Mouse (Mus musculus): ENCODE measurements around the gene Igf1. TPM values are rescaled to one million over a fixed set of nuclear protein-coding genes. Genes with fewer than 3 reads are reported as not detected.
A peak's percentile ranks its signal among the peaks of the same experiment; 100 is the strongest.

Igf1 gene
- polyA plus RNA-seq, 1 experiment from 2014 or later, result 20.5 TPM

DNA sequence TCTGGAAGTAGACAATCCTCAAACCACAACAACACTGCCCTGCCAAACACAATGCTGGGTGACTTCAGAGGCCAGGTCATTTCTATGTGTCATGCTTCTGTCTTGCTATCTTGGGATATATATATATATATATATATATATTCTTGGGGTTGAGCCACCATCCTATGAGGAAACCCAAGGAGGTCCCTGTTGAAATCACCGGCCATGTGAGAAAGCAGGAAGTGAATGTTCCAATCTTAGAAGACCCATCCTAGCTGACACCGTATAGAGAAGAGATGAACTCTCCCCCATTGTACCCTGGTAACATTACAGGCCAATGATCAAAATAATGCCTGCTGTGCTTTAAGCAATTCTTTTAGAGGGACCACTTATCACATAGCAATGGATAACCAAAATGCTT lies 28.1 kb upstream of the Igf1 start:
- ATAC-seq (no peak), DNase-seq (ENCODE audit: low spot score) (peak; percentile 22)
- no peaks in the 10 kb centered on the region for H3K36me3 ChIP-seq (ENCODE audit: insufficient read depth, low read length)
- no peak overlapping the region for H3K4me2 ChIP-seq (replicated peaks; ENCODE audit: low read depth, low read length)
- no peaks in the 10 kb centered on the region for H3K4me1 ChIP-seq (ENCODE audit: insufficient read depth, low read depth, low read length)
- no peak overlapping the region for H3K4me3 ChIP-seq (ENCODE audit: low read depth, low read length)
- no peak overlapping the region for H3K9ac ChIP-seq (replicated peaks; ENCODE audit: low read depth)
- TF ChIP-seq EP300 (IDR thresholded peaks at IDR 0.05) (no peak), CTCF (IDR thresholded peaks at IDR 0.05) (no peak)
- 82% methylated on average over 2 of the region's 2 CpGs for WGBS
- H3K27me3 ChIP-seq (replicated peaks; ENCODE audit: insufficient read depth, low read length), result no peaks in the 10 kb centered on the region
- H3K27ac ChIP-seq (ENCODE audit: low read length), result no peak overlapping the region
- H3K9me3 ChIP-seq (ENCODE audit: low read length), result no peaks in the 10 kb centered on the region

DNA sequence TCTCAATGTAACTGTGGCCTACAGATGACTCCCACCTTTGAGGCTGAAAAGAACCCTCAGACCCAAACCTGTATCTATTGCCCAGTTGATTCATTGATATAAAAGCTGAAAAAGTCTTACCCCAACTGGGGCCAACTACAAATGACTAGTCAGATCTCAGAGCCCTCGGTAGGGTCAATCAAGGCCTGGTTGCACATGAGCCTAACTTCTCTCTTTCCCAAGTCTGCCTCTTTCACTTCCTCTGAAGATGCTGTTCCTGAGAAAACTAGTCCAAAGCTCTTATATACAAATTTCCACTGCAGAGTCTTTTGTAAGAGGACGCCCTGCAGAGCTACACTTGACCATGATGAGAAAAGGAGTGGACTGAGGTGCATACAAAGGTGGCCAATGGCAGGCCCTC lies 27.4 kb upstream of the Igf1 start:
- no peak overlapping the region for H3K4me2 ChIP-seq (replicated peaks; ENCODE audit: low read depth, low read length)
- no peaks in the 10 kb centered on the region for H3K27me3 ChIP-seq (replicated peaks; ENCODE audit: insufficient read depth, low read length)
- WGBS, result 78% methylated on average over 2 of the region's 2 CpGs
- ATAC-seq (no peak), DNase-seq (ENCODE audit: low spot score) (peak; percentile 38)
- no peak for TF ChIP-seq CTCF (IDR thresholded peaks at IDR 0.05)
- TF ChIP-seq EP300 (IDR thresholded peaks at IDR 0.05), result no peak
- no peak overlapping the region for H3K9ac ChIP-seq (replicated peaks; ENCODE audit: low read depth)
- H3K4me1 ChIP-seq (ENCODE audit: insufficient read depth, low read depth, low read length), result no peaks in the 10 kb centered on the region
- H3K27ac ChIP-seq (ENCODE audit: low read length), result no peak overlapping the region
- H3K36me3 ChIP-seq (ENCODE audit: insufficient read depth, low read length), result no peaks in the 10 kb centered on the region
- H3K4me3 ChIP-seq (ENCODE audit: low read depth, low read length), result no peak overlapping the region
- H3K9me3 ChIP-seq (ENCODE audit: low read length), result no peaks in the 10 kb centered on the region

DNA sequence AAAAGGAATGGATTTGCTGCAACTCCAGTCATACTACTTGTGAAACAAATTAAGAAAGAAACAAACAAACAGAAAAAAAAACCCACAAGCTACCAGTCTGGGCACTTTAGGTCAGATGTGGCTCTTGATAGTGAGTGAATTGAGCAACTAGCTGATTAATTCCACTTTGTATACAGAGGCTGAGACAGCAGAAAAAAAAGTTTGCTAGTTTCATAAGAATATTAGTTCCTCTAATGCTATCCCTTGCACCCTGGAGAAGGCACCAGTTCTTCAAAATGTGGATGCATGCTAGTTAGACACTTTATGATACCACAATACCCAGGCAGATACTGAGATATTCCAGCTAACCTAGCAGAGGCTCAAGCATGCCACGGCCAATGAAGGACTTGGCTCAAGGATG lies 26.0 kb upstream of the Igf1 start:
- Histone ChIP-seq H3K9me3 (ENCODE audit: low read length) (no peaks in the 10 kb centered on the region), H3K4me2 (replicated peaks; ENCODE audit: low read depth, low read length) (no peak overlapping the region), H3K4me3 (ENCODE audit: low read depth, low read length) (no peak overlapping the region), H3K36me3 (ENCODE audit: insufficient read depth, low read length) (no peaks in the 10 kb centered on the region), H3K9ac (replicated peaks; ENCODE audit: low read depth) (no peak overlapping the region), H3K4me1 (ENCODE audit: insufficient read depth, low read depth, low read length) (no peaks in the 10 kb centered on the region), H3K27ac (ENCODE audit: low read length) (no peak overlapping the region), H3K27me3 (replicated peaks; ENCODE audit: insufficient read depth, low read length) (no peaks in the 10 kb centered on the region)
- DNase-seq (ENCODE audit: low spot score) (peak; percentile 13), ATAC-seq (no peak)
- WGBS, result 93% methylated on average over 1 of the region's 1 CpGs
- no peak for TF ChIP-seq CTCF (IDR thresholded peaks at IDR 0.05)
- TF ChIP-seq EP300 (IDR thresholded peaks at IDR 0.05), result no peak

DNA sequence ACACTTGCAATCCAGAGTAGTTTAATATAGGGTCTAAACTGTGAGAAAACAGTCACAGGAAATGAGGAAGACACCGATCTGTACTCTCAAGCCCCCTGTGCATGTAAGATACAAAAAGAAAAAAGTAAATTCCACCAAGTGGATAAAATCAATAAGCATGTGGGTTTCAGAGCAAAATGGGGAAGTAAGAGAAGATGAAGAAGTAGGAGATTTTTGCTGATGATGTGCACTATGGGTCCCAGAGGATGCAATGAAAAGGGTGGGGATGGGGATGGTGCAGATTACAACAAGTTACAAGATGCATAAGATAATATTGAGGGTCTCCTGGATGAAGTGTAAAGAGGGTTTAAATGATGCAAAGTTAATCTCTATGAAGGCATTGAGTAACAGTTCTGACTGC lies 18.6 kb upstream of the Igf1 start:
- no peak overlapping the region for H3K4me2 ChIP-seq (replicated peaks; ENCODE audit: low read depth, low read length)
- TF ChIP-seq EP300 (IDR thresholded peaks at IDR 0.05) (no peak), CTCF (IDR thresholded peaks at IDR 0.05) (no peak)
- H3K4me3 ChIP-seq (ENCODE audit: low read depth, low read length), result no peak overlapping the region
- ATAC-seq, result no peak
- H3K9ac ChIP-seq (replicated peaks; ENCODE audit: low read depth), result no peak overlapping the region
- H3K36me3 ChIP-seq (ENCODE audit: insufficient read depth, low read length), result no peaks in the 10 kb centered on the region
- 96% methylated on average over 1 of the region's 1 CpGs for WGBS
- H3K4me1 ChIP-seq (ENCODE audit: insufficient read depth, low read depth, low read length), result no peaks in the 10 kb centered on the region
- no peaks in the 10 kb centered on the region for H3K27me3 ChIP-seq (replicated peaks; ENCODE audit: insufficient read depth, low read length)
- H3K27ac ChIP-seq (ENCODE audit: low read length), result no peak overlapping the region
- no peaks in the 10 kb centered on the region for H3K9me3 ChIP-seq (ENCODE audit: low read length)
- DNase-seq (ENCODE audit: low spot score), result no peak

DNA sequence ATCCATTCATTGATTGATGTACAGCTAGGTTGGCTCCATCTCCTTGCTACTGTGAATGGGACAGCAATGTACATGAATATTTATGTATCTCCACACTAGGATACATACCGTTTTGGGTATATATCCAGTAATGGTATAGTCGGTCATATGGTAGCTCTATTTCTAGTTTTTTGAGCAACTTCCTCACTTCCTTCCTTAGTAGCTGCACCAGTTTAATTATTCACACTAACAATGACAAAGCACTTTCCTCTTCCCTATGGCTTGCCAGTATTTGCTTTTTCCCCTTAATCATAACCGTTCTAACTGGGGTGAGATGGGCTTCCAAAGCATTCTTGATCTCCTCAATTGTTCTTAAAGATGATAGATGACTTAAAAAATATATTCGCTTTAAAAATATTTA lies 15.6 kb upstream of the Igf1 start:
- H3K27ac ChIP-seq (ENCODE audit: low read length), result no peak overlapping the region
- 54% methylated on average over 4 of the region's 4 CpGs for WGBS
- ATAC-seq (no peak), DNase-seq (ENCODE audit: low spot score) (no peak)
- no peaks in the 10 kb centered on the region for H3K36me3 ChIP-seq (ENCODE audit: insufficient read depth, low read length)
- TF ChIP-seq EP300 (IDR thresholded peaks at IDR 0.05), result no peak
- TF ChIP-seq CTCF (IDR thresholded peaks at IDR 0.05), result no peak
- H3K4me2 ChIP-seq (replicated peaks; ENCODE audit: low read depth, low read length), result no peak overlapping the region
- H3K4me1 ChIP-seq (ENCODE audit: insufficient read depth, low read depth, low read length), result no peaks in the 10 kb centered on the region
- no peak overlapping the region for H3K4me3 ChIP-seq (ENCODE audit: low read depth, low read length)
- no peaks in the 10 kb centered on the region for H3K9me3 ChIP-seq (ENCODE audit: low read length)
- H3K27me3 ChIP-seq (replicated peaks; ENCODE audit: insufficient read depth, low read length), result no peaks in the 10 kb centered on the region
- H3K9ac ChIP-seq (replicated peaks; ENCODE audit: low read depth), result no peak overlapping the region

DNA sequence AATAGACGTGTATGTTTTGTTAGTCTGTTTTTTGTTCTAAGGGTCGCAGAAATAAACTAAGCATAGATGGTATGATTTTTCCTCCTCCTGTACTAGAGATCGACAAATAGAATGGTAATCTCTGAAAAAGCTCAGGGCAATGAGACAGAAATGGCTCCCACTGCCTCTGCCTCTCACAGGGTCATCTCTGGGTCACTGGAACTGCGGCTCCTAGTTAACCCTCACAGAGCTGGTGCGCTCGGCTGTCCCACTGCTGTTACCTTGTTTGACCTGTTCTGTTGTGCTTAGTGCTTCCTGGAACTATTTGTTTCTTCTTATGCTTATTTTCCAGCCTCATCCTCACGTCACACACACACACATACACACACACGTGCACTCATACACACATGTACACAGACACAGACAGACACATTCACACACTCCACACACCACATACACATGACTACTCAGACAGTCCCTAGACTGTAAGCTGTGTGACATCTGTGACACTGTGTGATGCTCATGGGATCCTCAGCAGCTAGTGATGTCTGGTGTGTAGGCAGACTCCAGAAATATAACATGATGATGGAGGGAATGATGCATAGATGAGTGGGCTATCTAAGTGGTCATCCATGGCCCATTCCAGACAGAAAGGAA lies 13.0 kb upstream of the Igf1 start:
- ATAC-seq (no peak), DNase-seq (ENCODE audit: low spot score) (no peak)
- Histone ChIP-seq H3K4me3 (ENCODE audit: low read depth, low read length) (no peak overlapping the region), H3K27me3 (replicated peaks; ENCODE audit: insufficient read depth, low read length) (no peaks in the 10 kb centered on the region), H3K4me2 (replicated peaks; ENCODE audit: low read depth, low read length) (no peak overlapping the region), H3K36me3 (ENCODE audit: insufficient read depth, low read length) (no peaks in the 10 kb centered on the region), H3K9me3 (ENCODE audit: low read length) (no peaks in the 10 kb centered on the region), H3K4me1 (ENCODE audit: insufficient read depth, low read depth, low read length) (no peaks in the 10 kb centered on the region), H3K27ac (ENCODE audit: low read length) (no peak overlapping the region), H3K9ac (replicated peaks; ENCODE audit: low read depth) (no peak overlapping the region)
- WGBS, result 32% methylated on average over 8 of the region's 8 CpGs
- no peak for TF ChIP-seq CTCF (IDR thresholded peaks at IDR 0.05)
- no peak for TF ChIP-seq EP300 (IDR thresholded peaks at IDR 0.05)

DNA sequence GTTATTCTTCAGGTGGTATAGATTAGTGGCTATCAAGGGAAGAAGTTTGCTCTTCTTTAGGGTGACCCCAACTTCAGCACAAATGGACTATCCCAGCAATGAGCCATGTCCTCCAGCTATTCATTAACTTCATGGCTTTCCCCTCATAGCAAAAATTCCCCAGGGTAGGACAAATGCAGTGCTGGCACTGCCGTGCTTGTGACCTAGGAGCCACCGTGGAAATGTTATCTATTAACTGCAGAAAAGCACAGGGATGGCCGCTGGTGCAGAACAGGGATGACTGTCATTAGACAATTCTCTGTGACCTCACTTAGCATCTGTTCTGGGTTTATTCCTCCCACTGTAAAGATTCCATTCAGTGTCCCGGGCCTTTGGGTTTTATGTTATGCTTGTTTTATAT lies 10.2 kb upstream of the Igf1 start:
- Histone ChIP-seq H3K4me2 (replicated peaks; ENCODE audit: low read depth, low read length) (no peak overlapping the region), H3K9me3 (ENCODE audit: low read length) (no peaks in the 10 kb centered on the region), H3K27me3 (replicated peaks; ENCODE audit: insufficient read depth, low read length) (no peaks in the 10 kb centered on the region), H3K4me3 (ENCODE audit: low read depth, low read length) (no peak overlapping the region), H3K4me1 (ENCODE audit: insufficient read depth, low read depth, low read length) (no peaks in the 10 kb centered on the region), H3K36me3 (ENCODE audit: insufficient read depth, low read length) (no peaks in the 10 kb centered on the region), H3K9ac (replicated peaks; ENCODE audit: low read depth) (no peak overlapping the region), H3K27ac (ENCODE audit: low read length) (no peak overlapping the region)
- DNase-seq (ENCODE audit: low spot score), result no peak
- no peak for ATAC-seq
- WGBS, result 50% methylated on average over 4 of the region's 4 CpGs
- TF ChIP-seq CTCF (IDR thresholded peaks at IDR 0.05) (no peak), EP300 (IDR thresholded peaks at IDR 0.05) (no peak)
